11 mouse cellular contexts compared by ENCODE assay signal in the genomic region with DNA sequence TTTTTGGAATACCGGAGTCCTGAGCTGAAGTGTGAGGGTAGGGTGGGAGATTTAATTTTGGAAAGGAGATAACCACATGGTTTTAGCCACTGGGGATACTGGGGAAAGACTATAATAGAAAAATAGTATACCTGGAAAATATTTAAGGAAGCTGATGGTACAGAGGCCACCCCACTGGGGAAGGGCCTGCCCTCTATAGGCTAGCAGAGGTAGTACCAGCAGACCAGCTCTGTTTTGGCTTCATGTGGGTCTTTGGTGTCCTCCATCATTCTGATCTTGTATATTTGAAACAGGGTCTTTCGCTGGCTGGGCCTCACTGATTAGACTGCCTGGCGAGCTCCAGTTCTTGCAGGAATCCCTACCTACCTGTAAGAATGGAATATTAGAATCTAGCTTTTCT. TPM values are rescaled to one million over a fixed set of nuclear protein-coding genes. Genes with fewer than 3 reads are reported as not detected.
DNase-seq lines count a peak whose midpoint lies in the region; ATAC-seq and TF ChIP-seq lines count a peak whose summit lies in the region.
"Had no signal": no experiment of that assay in that cellular context is flagged by ENCODE, and none has a peak within 500 bp of the region (broad histone marks: within the 10 kb centered on the region; RNA-seq: fewer than 3 reads in every experiment).

No protein-coding gene starts in this region.

- H3K27me3 ChIP-seq in kidney, embryonic 15.5 days: 0 out of 2 replicates have a peak, but pooled peaks cover 10% of the 10 kb centered on the region
- no peaks in the 10 kb centered on the region for H3K27me3 ChIP-seq in midbrain, postnatal 0 days (ENCODE audit: insufficient read depth, low read length)
- no peaks in the 10 kb centered on the region for H3K27me3 ChIP-seq in midbrain, embryonic 14.5 days (ENCODE audit: control insufficient read depth, insufficient read depth, low read length)
- no peaks in the 10 kb centered on the region for H3K27me3 ChIP-seq in small intestine, adult 2 months (ENCODE audit: control insufficient read depth, insufficient read depth, low read length)
- no peaks in the 10 kb centered on the region for H3K27me3 ChIP-seq in midbrain, embryonic 16.5 days (ENCODE audit: control insufficient read depth, insufficient read depth, low read depth, low read length)
- H3K27me3 ChIP-seq: lung, embryonic 15.5 days had no signal

- no peak overlapping the region for H3K4me3 ChIP-seq in kidney, embryonic 15.5 days (replicated peaks)
- H3K4me3 ChIP-seq in midbrain, postnatal 0 days (ENCODE audit: low read depth, low read length): no peak overlapping the region
- no peak overlapping the region for H3K4me3 ChIP-seq in midbrain, embryonic 14.5 days (replicated peaks; ENCODE audit: low read depth, low read length)
- H3K4me3 ChIP-seq in small intestine, adult 2 months (ENCODE audit: low read depth, low read length): no peak overlapping the region
- H3K4me3 ChIP-seq in midbrain, embryonic 16.5 days (ENCODE audit: low read depth, low read length): no peak overlapping the region
- H3K4me3 ChIP-seq: lung, embryonic 15.5 days had no signal

- H3K9ac ChIP-seq in kidney, embryonic 15.5 days: no peak overlapping the region
- H3K9ac ChIP-seq in midbrain, postnatal 0 days (replicated peaks; ENCODE audit: low read length, poor library complexity, severe bottlenecking): no peak overlapping the region
- H3K9ac ChIP-seq in midbrain, embryonic 14.5 days (replicated peaks; ENCODE audit: low read length): no peak overlapping the region
- no peak overlapping the region for H3K9ac ChIP-seq in midbrain, embryonic 16.5 days (ENCODE audit: low read depth, low read length)
- H3K9ac ChIP-seq: lung, embryonic 15.5 days had no signal

- no peak overlapping the region for H3K27ac ChIP-seq in kidney, embryonic 15.5 days
- H3K27ac ChIP-seq in midbrain, postnatal 0 days (ENCODE audit: low read depth, low read length): no peak overlapping the region
- H3K27ac ChIP-seq in midbrain, embryonic 14.5 days (replicated peaks; ENCODE audit: low read depth, low read length): no peak overlapping the region
- H3K27ac ChIP-seq in small intestine, adult 2 months (ENCODE audit: insufficient read depth, low read depth, low read length): no peak overlapping the region
- H3K27ac ChIP-seq in midbrain, embryonic 16.5 days (ENCODE audit: low read length): no peak overlapping the region
- H3K27ac ChIP-seq: lung, embryonic 15.5 days had no signal

- peak; percentile 14 for DNase-seq in adrenal gland, postnatal 10 days
- no peak for DNase-seq in adrenal gland, postnatal 25 days
- DNase-seq in kidney, adult 18-20 months: peak; percentile 16
- DNase-seq in midbrain, postnatal 0 days (ENCODE audit: low spot score): no peak
- DNase-seq in midbrain, embryonic 14.5 days: no peak
- DNase-seq: gastrocnemius, postnatal 10 days; kidney, postnatal 10 days had no signal

- no peak for TF ChIP-seq POLR2A in small intestine, adult 2 months (IDR thresholded peaks at IDR 0.05; ENCODE audit: low read depth, low read length)

- no peak overlapping the region for H3K4me2 ChIP-seq in kidney, embryonic 15.5 days
- H3K4me2 ChIP-seq in midbrain, postnatal 0 days (ENCODE audit: low read depth, low read length, poor library complexity, severe bottlenecking): no peak overlapping the region
- H3K4me2 ChIP-seq in midbrain, embryonic 14.5 days (ENCODE audit: low read length): no peak overlapping the region
- H3K4me2 ChIP-seq in midbrain, embryonic 16.5 days (ENCODE audit: low read length): no peak overlapping the region
- H3K4me2 ChIP-seq: lung, embryonic 15.5 days had no signal

- H3K36me3 ChIP-seq in kidney, embryonic 15.5 days: no peaks in the 10 kb centered on the region
- H3K36me3 ChIP-seq in midbrain, postnatal 0 days (ENCODE audit: insufficient read depth, low read length): no peaks in the 10 kb centered on the region
- no peaks in the 10 kb centered on the region for H3K36me3 ChIP-seq in midbrain, embryonic 14.5 days (ENCODE audit: control insufficient read depth, insufficient read depth, low read length)
- no peaks in the 10 kb centered on the region for H3K36me3 ChIP-seq in small intestine, adult 2 months (ENCODE audit: control insufficient read depth, insufficient read depth, low read length)
- no peaks in the 10 kb centered on the region for H3K36me3 ChIP-seq in midbrain, embryonic 16.5 days (ENCODE audit: control insufficient read depth, insufficient read depth, low read length)
- H3K36me3 ChIP-seq: lung, embryonic 15.5 days had no signal

- TF ChIP-seq CTCF in midbrain, postnatal 0 days (IDR thresholded peaks at IDR 0.05): peak; percentile 37
- TF ChIP-seq CTCF in small intestine, adult 2 months (IDR thresholded peaks at IDR 0.05; ENCODE audit: extremely low read depth, insufficient read length, insufficient replicate concordance, low read depth, low read length): peak; percentile 39; the same call in 1 of the 2 replicates

- 71% methylated on average over 3 of the region's 3 CpGs for WGBS in kidney, embryonic 15.5 days
- WGBS in midbrain, postnatal 0 days: 57% methylated on average over 3 of the region's 3 CpGs
- WGBS in midbrain, embryonic 14.5 days: 64% methylated on average over 3 of the region's 3 CpGs
- 61% methylated on average over 3 of the region's 3 CpGs for WGBS in small intestine, adult 2 months
- 68% methylated on average over 3 of the region's 3 CpGs for WGBS in midbrain, embryonic 16.5 days

- no peak for ATAC-seq in kidney, embryonic 15.5 days (replicated peaks; ENCODE audit: low FRiP score)
- ATAC-seq in midbrain, postnatal 0 days (ENCODE audit: low FRiP score): no peak
- no peak for ATAC-seq in midbrain, embryonic 14.5 days (ENCODE audit: low FRiP score, low TSS enrichment)
- ATAC-seq in midbrain, embryonic 16.5 days: no peak

- no peaks in the 10 kb centered on the region for H3K4me1 ChIP-seq in kidney, embryonic 15.5 days
- 0 out of 2 replicates have a peak, but pooled peaks cover 4% of the 10 kb centered on the region for H3K4me1 ChIP-seq in midbrain, postnatal 0 days (ENCODE audit: insufficient read depth, low read length)
- peaks cover 9% of the 10 kb centered on the region for H3K4me1 ChIP-seq in midbrain, embryonic 14.5 days (ENCODE audit: control insufficient read depth, insufficient read depth, low read length)
- H3K4me1 ChIP-seq in small intestine, adult 2 months (ENCODE audit: control insufficient read depth, insufficient read depth, insufficient read length, low read length): no peaks in the 10 kb centered on the region
- peaks cover 6% of the 10 kb centered on the region for H3K4me1 ChIP-seq in midbrain, embryonic 16.5 days (ENCODE audit: control insufficient read depth, insufficient read depth, low read length)
- H3K4me1 ChIP-seq: lung, embryonic 15.5 days had no signal

- H3K9me3 ChIP-seq in kidney, embryonic 15.5 days (replicated peaks): no peaks in the 10 kb centered on the region
- no peaks in the 10 kb centered on the region for H3K9me3 ChIP-seq in midbrain, postnatal 0 days (ENCODE audit: low read length)
- no peaks in the 10 kb centered on the region for H3K9me3 ChIP-seq in midbrain, embryonic 14.5 days (ENCODE audit: control insufficient read depth, low read length)
- no peaks in the 10 kb centered on the region for H3K9me3 ChIP-seq in midbrain, embryonic 16.5 days (replicated peaks; ENCODE audit: control insufficient read depth, low read length, poor library complexity, severe bottlenecking)
- H3K9me3 ChIP-seq: lung, embryonic 15.5 days had no signal

RNA-seq across cellular contexts. Expression of a gene that starts 24.0 kb away (rescaled TPM):
- total RNA-seq in adrenal gland, postnatal 10 days (2021): 10 to 100 TPM; 30.3 to 33.6 TPM
- 31.9 and 36.4 TPM in 2 replicates for total RNA-seq in adrenal gland, postnatal 25 days (2021)
- polyA plus RNA-seq in kidney, embryonic 15.5 days (2015; fragmentation: Nextera tagmentation; extraction: Ambion mirVana): 53.7 and 59.3 TPM in 2 replicates
- 11.2 and 22.8 TPM in 2 replicates for total RNA-seq in midbrain, postnatal 0 days (2014; rRNA removed)
- 44.9 and 45.1 TPM in 2 replicates for polyA plus RNA-seq in midbrain, postnatal 0 days (2015; fragmentation: Nextera tagmentation; extraction: Ambion mirVana)
- 41.4 and 42.8 TPM in 2 replicates for polyA plus RNA-seq in midbrain, embryonic 14.5 days (2014; fragmentation: Nextera tagmentation; extraction: Ambion mirVana)
- 50.2 and 60.6 TPM in 2 replicates for polyA plus RNA-seq in small intestine, adult 2 months (2012; rRNA removed)
- 40.8 and 41.0 TPM in 2 replicates for polyA plus RNA-seq in midbrain, embryonic 16.5 days (2015; fragmentation: Nextera tagmentation; extraction: Ambion mirVana)

Comparison
In these comparisons a context has a peak if more than half of its experiments do, and no peak if none do; other contexts are left out.
1. DNase-seq: peak in adrenal gland, postnatal 10 days (single experiment) and kidney, adult 18-20 months (single experiment); none in adrenal gland, postnatal 25 days (single experiment), midbrain, postnatal 0 days (single experiment) and midbrain, embryonic 14.5 days (single experiment).